13 mouse cellular contexts compared by ENCODE assay signal in the genomic region with DNA sequence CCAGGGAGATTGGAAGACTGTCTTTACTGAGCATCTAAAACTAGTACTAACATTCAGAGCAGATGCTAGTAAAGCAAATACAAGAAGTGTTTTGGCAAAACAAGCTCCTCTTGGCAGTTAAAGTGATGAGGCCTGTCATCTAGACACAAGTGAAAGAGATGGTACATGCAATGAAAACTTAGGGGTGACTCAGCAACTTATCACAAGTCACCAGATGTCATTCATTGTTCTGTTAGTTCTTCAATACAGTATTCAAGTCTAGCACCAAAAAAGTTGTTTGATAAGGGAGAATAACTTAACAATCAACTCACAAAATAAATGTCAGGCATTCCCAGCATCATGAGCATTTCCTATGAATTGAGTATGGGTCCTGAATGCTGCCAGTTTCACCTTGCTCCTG.
"Had no signal": no experiment of that assay in that cellular context is flagged by ENCODE, and none has a peak within 500 bp of the region (broad histone marks: within the 10 kb centered on the region; RNA-seq: fewer than 3 reads in every experiment).

No protein-coding gene starts in this region.

- H3K4me3 ChIP-seq: intestine, embryonic 15.5 days; limb, embryonic 12.5 days; megakaryocyte, embryonic 14.5 days; midbrain, embryonic 12.5 days had no signal

- H3K27ac ChIP-seq: intestine, embryonic 15.5 days; limb, embryonic 12.5 days; midbrain, embryonic 12.5 days had no signal

- H3K9ac ChIP-seq: intestine, embryonic 15.5 days; limb, embryonic 12.5 days; midbrain, embryonic 12.5 days had no signal

- DNase-seq: kidney, adult 18-20 months; kidney, postnatal 10 days; kidney, postnatal 4 days; lung, adult 2 months; lung, postnatal 36 days; right cerebral cortex, adult 18-20 months; right cerebral cortex, postnatal 25 days; thymus, postnatal 36 days had no signal

- H3K9me3 ChIP-seq: intestine, embryonic 15.5 days; limb, embryonic 12.5 days had no signal

- H3K4me1 ChIP-seq: intestine, embryonic 15.5 days had no signal

- H3K27me3 ChIP-seq: intestine, embryonic 15.5 days; limb, embryonic 12.5 days; megakaryocyte, embryonic 14.5 days; midbrain, embryonic 12.5 days had no signal

- H3K4me2 ChIP-seq: intestine, embryonic 15.5 days; limb, embryonic 12.5 days; midbrain, embryonic 12.5 days had no signal

- ATAC-seq: intestine, embryonic 15.5 days; lung, postnatal 0 days had no signal
